Mouse (Mus musculus): ENCODE data around the gene Nup210l.

The Nup210l gene

DNA sequence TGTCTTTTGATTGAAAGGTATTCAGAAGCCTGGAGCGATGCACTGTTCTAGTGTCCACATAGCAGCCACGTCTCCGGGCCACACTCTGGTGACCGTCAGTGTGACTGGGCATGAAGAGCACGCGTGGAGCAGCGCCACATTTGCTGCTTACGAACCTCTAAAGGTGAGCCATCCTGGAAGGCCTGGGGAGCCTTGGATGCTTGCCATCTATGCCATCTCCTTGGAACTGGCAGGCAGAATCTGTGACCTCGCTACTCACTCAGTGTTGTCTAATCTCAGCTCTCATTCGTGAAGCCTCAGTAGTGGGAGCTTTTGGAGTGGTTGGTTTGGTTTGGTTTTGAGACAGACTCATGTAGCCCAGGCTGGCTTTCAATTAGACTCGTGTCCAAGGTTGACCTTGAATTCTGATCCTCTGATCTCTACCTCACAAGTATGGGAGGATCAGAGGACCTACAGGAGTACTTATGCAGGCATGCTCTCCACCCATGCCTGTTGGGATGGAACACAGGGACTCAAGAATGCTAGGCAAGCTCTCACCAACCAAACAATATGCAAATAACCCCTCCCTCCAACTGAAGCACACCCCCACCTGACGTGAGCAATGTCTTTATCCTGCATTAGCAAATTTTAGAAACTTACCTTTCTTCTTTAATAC, 47.3 kb downstream of the Nup210l start:
- CTCF ChIA-PET, result no interaction called here

- CTCF ChIA-PET, result no interaction called here
Measured at GRCm38 (mm10) chr3:90155996-90156395, 52.1 kb downstream of the Nup210l start.

DNA sequence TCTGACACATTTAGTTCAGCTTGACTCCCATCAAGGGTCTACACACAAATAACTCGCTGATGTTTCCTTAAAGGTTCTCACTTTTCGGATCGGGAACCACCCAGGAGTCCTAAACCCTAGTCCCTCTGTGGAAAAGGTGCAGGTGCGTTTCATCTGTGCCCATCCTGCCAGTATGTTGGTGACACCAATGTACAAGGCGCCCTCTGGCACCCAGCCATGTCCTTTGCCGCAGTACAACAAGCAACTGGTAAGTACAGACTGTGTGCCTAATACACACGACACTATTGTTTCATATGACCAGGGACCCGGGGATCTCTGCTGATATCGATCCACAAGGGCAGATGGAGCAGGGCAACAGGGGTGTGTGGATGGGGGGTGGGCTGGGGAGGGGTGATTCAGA, 55.8 kb downstream of the Nup210l start:
- CTCF ChIA-PET, result no interaction called here

DNA sequence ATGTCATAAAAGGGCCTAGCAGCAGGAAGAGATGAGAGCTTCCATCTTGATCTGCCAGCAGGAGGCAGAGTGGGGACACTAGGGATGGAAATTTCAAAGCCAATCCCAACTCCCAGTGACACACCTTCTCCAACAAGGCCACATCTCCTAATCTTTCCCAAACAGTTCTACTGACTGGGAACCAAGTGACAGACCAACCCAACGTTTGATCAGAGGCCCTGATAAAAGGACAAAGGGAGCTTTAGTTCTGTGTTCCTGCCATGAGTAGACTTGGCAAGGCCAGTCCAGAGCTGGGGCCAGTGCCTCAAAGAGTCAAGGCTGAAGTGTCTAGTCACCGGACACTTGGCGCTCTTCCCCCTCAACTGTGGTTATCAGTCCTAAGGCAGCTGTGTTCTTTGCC, 57.6 kb downstream of the Nup210l start:
- CTCF ChIA-PET, result no interaction called here

DNA sequence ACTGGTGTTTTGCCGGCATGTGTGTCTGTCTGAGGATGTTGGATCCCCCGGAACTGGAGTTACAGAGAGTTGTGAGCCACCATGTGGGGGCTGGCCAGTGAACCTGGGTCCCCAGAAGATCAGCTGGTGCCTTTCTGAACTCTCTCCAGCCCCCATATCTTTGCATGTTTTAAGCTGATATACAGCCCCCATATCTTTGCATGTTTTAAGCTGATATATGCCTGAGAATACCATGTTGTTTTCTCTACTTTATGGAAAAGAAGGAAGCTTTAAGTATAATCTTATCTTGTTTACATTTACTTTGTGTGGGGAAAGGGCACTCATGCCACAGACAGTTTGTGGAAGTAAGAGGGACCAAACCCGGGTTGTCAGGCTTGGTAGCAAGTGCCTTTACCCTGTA, 75.6 kb downstream of the Nup210l start:
- CTCF ChIA-PET, result no interaction called here

- CTCF ChIA-PET, result no interaction called here
Measured at GRCm38 (mm10) chr3:90183581-90183980, 79.6 kb downstream of the Nup210l start.

DNA sequence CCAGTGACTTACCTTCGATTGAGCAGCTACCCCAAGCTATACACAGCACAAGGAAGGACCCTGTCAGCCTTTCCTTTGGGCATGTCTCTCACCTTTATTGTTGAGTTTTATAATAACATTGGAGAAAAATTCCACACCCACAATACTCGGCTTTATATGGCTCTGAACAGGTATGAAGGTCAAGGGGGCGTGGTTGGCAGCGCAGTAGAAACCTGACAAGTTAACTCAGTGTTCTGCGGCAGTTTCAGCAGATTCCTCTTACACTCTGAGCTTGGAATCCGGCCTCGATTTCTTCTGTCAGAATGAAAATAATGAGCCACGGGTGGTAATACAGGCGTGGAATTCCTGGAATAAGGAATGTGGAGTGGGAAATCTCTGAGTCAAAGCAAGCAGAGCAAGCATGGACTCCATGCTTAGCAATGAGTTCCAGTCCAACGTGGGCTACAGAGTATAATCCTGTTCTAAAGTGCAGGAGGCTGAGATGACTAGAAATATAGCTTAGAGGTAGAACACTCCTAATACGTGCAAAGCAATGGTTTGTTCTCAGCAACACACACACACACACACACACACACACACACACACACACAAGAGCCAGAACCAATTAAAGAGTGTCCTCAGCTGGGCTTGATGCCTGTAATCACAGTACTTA, 87.1 kb downstream of the Nup210l start:
- CTCF ChIA-PET, result no interaction called here

- CTCF ChIA-PET, result no interaction called here
Measured at GRCm38 (mm10) chr3:90194759-90195158, 90.8 kb downstream of the Nup210l start.

- CTCF ChIA-PET, result no interaction called here
Measured at GRCm38 (mm10) chr3:90195644-90196043, 91.7 kb downstream of the Nup210l start.

- CTCF ChIA-PET, result no interaction called here
Measured at GRCm38 (mm10) chr3:90197548-90197947, 93.6 kb downstream of the Nup210l start.

GRCm38 (mm10) chr3:90202884-90203283, 99.0 kb downstream of the Nup210l start:
- CTCF ChIA-PET, result no interaction called here

GRCm38 (mm10) chr3:90203619-90204018, 99.7 kb downstream of the Nup210l start:
- CTCF ChIA-PET, result no interaction called here

- CTCF ChIA-PET, result no interaction called here
Measured at GRCm38 (mm10) chr3:90204582-90204981, 100.7 kb downstream of the Nup210l start.

DNA sequence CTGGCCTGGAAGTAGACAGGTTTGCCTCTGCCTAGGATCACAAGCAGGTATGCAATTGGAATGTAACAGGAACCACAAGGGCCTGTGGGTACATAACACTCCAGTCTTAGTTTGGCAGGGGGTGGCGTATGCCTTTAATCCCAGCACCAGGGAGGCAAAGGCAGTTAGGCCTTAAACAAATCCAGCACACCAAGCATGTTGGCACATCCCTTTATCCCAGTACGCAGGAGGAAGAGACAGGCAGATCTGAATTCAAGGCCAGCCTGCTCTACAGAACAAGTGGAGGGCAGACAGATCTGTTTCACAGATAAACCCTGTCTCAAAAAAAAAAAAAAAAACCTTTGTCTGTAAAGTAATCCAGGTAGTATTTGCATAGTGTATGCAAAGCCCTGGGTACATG, 104.7 kb downstream of the Nup210l start:
- CTCF ChIA-PET, result no interaction called here

- CTCF ChIA-PET, result no interaction called here
Measured at GRCm38 (mm10) chr3:90209908-90210566, 106.1 kb downstream of the Nup210l start.

GRCm38 (mm10) chr3:90211475-90212398, 107.8 kb downstream of the Nup210l start:
- CTCF ChIA-PET, result no interaction called here

- CTCF ChIA-PET, result no interaction called here
Measured at GRCm38 (mm10) chr3:90212723-90213122, 108.8 kb downstream of the Nup210l start.

DNA sequence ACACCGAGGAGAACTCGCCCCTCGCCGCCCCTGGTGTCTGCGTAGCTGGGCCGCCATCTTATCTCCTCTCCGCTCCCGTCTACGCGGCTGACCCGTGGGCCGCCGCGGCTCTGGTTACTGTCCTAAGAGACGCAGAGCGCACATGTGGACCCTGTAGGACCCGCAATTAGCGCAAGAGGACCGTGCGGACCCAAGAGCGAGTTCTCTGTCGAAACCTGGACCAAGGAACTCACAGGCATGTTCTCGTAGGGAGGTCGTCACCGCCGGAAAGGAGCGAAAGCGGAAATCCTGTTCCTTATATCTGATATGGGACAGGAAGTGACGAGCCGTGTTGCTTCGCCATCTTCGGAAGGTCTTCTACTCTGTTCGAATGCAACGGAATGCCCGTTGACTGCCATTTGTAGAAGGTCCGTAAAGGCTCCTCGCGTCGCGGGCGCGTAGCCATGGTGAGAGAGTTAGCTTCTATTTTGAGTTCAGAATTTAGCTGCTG, 109.5 kb downstream of the Nup210l start, which contains the start of the genes Rps27 and Rab13:
Gene Rps27, minus strand, starts transcription at position 275 of the 490 bp plus-strand sequence.
Gene Rab13, plus strand, starts transcription at position 319 of the 490 bp plus-strand sequence.
- CTCF ChIA-PET, result interaction anchor here (0.7 kb wide), 1 partner anchor 235 kb away, joined by 6 read pairs; no protein-coding TSS in a partner anchor

GRCm38 (mm10) chr3:90213956-90214684, 110.2 kb downstream of the Nup210l start:
- CTCF ChIA-PET, result interaction anchor here (0.7 kb wide), 1 partner anchor 236 kb away, joined by 6 read pairs; no protein-coding TSS in a partner anchor

GRCm38 (mm10) chr3:90215825-90216380, 112.0 kb downstream of the Nup210l start:
- CTCF ChIA-PET, result interaction anchor here (0.6 to 1.2 kb wide), 3 partner anchors 157 to 204 kb away, joined by 3 to 6 read pairs (median 4); no protein-coding TSS in a partner anchor
